Mouse (Mus musculus) embryo, embryonic 10 days (tissue): ENCODE measurements at regions not wholly inside any gene's neighbourhood (a gene's known extent, or its start where the extent isn't known, plus 50 kb on each side); places are given as distances from the start of the nearest gene placed in this dataset.
A peak's percentile ranks its signal among the peaks of the same experiment; 100 is the strongest.
"Not testable (repeated sequence)": the region's sequence is repeated elsewhere in the genome, so short reads cannot be mapped to it uniquely, and the experiment has no call there.

Experiments used
- DNase-seq: peaks from one replicate; pipeline ENCODE4 v3.0.0-alpha.2; 2015; ENCODE audit warnings: low spot score

- peak; percentile 5 for DNase-seq
Observed at GRCm38 (mm10) chr3:18522562-18522961, 574.4 kb downstream of the Cypt12 start.

- no peak for DNase-seq
Observed at GRCm38 (mm10) chr3:18524011-18524410, 575.8 kb downstream of the Cypt12 start.

- DNase-seq = no peak
Observed at GRCm38 (mm10) chr3:18557201-18557600, 609.0 kb downstream of the Cypt12 start.

DNA sequence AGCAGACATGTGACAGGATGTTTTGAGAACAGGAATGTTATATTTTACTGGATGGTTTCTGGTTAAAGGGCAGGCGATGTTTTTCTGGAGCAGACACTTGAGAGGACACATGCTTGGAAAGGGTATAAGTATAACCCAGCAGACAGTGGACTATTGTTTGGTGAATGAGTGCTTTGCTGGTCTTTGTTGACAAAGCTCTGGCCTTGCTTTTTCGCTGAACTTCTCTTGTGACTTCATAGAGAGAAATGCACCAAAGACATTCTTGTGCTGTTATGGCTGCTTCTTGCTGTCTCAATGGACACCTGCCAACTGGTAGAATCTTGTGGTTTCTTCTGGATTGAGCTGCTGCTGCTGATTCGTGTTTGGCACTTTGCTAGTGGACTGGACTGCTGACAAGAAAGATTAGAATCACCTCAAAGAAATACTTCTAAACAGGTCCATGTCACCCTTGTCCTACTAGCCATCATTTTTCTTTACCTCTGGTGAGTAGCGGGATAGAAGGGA lies 612.1 kb downstream of the Cypt12 start:
- no peak for DNase-seq

GRCm38 (mm10) chr3:18580911-18581626 lies 632.9 kb downstream of the Cypt12 start:
- DNase-seq = not testable (repeated sequence)

DNA sequence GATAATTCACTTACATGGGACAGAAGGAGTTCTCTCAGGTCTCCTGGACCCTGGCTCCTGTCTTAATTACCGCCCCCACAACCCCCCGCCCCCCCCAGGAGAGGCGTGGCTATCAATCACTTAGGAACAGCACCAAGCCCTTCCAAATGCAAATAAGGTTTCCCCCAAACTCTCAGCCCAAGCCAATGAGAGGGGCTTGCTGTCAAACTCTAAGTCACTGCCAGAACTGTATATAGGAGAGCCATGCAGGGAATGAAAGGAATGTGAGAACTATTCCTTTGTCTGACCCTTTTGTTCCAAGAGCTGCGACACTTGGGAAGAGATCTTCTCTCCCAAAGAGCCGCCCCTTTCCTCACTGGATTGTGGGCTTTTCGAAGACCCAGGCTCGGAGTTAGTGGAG lies 672.4 kb downstream of the Cypt12 start:
- DNase-seq = no peak

DNA sequence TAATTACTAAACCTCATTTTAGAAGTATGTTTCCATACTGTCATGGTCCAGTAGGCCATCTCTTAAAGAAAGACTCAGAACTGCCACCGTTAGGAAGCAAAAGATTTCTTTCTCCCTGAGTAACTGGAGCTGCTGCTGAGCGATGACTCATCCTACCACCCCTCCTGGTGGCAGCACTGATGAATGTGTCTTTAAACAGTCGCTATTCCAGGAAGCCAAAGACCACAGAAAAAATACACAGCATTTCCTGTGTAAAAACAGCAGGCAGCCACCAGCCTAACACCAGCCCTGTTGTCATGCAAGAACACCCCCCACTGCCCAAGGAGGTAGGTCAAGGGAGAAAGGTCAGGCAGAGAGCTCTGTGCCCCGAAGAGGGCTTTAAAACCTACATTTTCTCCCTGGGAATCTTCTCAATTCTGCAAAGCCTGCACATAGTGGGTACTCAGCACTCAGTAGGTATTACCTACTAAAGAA lies 675.7 kb downstream of the Cypt12 start:
- peak; percentile 86 for DNase-seq

GRCm38 (mm10) chr3:18624381-18625145 lies 676.4 kb downstream of the Cypt12 start:
- peak; percentile 48 for DNase-seq

DNA sequence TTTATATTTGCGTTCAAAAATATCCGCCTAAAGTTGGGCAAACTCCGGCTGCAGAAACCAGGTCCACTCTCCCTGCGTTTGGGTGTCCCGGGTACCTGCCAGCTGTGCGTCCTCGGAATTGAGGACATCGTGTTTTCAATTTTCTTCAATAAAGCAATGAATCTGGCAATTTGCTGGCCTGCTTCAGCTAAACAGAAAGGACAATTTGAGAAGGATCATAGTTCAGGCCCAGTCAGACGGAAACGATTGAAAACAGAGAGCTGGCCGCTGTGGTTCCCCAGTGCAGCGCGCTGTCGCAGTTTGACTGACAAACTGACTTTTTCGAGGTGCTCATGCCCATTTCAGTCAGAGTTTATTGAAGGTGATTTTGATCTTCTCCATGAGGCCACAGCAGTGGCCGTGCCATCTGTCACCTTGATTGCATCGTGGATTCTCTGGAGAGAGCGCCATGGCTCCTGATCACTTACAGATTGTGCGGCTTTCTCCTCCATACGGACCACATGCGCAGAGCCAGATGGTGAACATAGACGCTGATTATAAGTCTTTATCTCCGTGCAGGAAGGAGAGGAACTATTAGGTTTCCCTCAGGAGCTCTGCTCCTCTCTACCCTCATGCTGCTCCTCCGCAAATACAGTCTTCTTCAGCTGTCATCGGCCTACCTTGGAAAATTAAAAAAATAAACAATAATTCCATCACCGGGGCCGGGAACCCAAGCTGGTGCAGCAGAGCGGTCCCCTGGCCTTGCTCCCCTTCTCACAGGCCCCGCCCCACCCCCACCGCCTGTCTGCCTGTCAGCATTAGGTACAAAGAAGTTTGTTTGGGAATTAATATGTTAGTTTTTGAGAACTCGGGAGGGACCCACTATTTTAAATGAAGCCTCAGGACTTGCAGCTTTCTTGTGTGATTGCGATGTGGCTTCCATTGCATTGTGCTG lies 677.5 kb downstream of the Cypt12 start:
- peak; percentile 80 for DNase-seq

DNA sequence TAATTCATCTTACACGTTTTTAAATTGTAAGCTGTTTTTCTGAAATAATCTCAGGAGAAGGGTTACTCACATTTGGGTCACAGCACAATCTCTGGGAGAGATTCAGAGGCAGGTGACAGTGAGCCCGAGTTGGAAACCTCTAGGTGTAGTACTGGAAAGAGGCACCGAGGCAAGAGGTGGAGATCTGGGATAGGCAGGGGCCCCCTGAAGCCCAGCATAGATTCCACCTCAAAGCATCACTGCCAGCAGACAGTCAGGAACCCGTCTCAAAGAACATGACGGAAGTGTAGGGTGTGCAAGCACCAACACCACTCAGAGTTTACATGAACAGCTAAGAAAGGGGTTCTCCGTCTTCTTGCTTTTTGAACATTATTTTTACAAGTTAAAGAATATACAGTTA lies 678.2 kb downstream of the Cypt12 start:
- no peak for DNase-seq

GRCm38 (mm10) chr3:18626820-18627219 lies 678.6 kb downstream of the Cypt12 start:
- peak; percentile 58 for DNase-seq

DNA sequence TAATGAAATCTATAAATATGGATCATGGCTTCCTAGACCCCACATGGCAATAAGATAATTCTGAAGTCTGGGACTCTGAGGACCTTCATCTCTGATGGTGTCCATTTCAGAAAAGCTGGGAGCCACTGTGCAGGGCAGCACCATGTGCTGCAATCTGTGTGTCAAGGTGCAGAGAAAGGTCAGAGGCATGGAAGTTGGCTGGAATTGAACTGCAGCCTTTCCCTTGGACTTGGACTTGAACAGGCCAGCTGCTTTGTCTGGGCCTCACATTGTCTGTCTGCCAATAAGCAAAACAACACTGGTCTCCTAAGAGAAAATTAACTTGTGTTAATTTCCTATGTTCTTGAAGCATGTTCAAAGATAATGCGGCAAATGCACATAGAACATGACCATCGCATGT lies 681.0 kb downstream of the Cypt12 start:
- no peak for DNase-seq

GRCm38 (mm10) chr3:18631601-18632000 lies 683.4 kb downstream of the Cypt12 start:
- DNase-seq = no peak

DNA sequence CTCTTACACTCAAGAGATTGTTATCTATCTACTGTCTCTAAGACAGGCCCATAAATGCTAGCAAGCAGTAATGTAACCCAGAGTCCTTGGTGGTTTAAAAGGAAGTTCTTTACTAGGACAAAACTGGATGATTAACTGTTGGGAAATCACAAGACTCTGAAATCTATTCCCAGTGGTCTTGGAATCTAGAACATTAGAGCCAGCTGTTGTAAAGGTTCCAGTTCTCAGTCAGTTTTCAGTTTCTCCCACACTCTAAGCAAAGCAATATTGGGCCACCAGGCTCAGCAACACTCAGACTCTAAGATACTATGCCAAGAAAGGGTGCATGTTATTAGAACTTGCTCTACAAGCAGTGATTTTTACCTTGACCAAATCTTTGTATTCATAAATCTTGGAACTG lies 686.6 kb downstream of the Cypt12 start:
- no peak for DNase-seq

DNA sequence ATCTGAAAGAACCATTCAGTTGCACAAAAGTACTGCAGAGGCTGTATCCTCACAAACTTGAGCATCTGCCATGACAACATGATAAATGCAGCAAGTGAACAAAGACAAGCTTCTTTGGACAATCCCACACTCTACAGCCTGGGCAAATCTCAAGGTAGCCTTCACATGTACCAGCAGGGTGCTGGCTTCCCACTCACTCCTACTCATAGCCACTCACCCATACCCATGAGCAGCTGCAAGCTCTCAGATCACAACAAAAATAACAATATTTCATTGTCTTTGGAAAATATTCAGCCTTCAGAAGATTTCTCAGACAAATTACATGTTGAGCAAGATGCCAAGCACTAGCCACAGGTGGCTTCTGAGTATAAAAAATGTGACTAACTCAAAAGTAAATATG lies 689.3 kb downstream of the Cypt12 start:
- no peak for DNase-seq

DNA sequence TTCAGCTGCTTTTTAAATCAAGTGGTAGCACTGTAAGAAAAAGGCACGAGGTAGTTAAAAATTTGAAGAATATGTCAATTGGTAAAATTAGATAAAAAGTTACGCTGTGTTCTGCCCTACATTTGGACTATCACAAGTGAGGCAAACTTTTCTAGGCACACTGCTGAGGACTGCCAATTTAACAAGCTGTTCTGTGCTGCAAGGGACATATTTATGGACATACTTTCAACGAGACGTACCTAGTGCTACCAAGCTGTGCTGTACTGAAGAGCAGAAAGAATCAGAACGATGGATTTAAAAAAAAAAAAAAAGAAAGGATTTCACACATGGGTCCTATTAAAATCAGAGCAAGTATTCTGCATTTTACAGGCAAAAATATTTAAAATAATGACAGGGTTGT lies 692.1 kb downstream of the Cypt12 start:
- DNase-seq = no peak

GRCm38 (mm10) chr3:18641688-18642087 lies 693.5 kb downstream of the Cypt12 start:
- no peak for DNase-seq

DNA sequence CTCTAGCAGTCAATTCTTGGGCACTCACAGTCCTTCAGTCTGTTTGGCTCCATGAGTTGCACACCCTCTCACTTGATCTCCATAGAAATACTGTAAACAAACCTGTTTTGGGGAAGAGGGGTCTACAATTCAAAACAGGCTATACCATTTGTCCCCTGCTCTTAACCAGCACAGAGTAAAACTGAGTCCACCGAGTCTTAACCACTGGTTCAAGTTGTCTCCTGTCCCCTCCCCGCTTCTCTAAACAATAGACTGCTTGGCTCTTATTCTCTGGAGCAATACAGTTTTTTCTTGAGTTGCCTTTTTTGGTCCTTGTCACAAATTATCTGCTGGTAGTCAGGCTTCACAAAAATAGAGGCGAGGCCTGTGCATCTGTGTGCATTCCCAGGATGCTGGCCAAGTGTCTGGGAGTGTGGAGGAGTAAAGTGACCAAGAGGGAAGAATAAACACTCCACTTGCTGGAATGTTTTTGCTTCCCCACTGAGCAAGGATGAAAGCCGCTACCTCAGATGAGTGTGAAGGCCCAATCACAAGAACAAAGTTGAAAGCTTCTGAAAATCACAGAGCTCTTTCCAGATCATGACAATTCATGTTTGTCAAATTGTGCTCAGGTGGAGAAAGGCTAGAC lies 695.3 kb downstream of the Cypt12 start:
- DNase-seq = no peak

DNA sequence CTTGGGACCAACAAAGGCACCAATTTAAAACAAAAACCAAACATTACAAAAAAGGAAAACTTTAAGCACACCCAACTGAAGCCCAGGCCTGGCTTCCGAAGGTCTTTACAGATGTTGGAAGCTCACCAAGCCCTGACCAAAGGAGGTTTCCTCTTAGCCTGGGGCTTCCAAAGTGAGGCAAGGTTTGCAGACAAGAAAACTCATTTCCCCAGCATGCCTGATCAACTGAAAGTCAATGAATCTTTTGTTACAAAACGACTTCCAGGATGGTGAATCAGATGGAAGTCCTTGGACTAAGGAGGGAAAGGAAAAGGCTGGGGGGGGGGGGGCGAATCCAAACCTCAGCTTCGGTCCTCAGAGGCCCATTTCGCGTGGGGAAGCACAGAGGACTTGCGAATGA lies 697.3 kb downstream of the Cypt12 start:
- no peak for DNase-seq

- DNase-seq = no peak
Observed at GRCm38 (mm10) chr3:18645927-18646326, 697.7 kb downstream of the Cypt12 start.

DNA sequence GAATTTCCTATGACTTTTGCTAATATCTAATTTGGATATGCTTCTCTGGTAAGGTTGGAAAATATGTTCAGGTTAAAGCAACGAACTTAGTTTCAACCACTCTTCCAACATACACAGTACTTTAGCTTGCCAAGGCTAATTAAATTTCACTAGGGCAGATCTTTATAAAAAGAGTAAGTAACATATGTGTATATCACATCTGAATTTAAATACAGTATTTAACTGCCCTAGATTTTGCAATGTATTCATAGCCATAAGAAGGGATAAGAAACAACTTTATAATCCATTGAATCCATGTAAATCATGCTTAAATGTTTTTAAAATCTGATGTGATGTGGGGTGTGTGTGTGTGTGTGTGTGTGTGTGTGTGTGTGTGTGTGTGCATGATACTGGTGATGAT lies 705.3 kb downstream of the Cypt12 start:
- DNase-seq = no peak

DNA sequence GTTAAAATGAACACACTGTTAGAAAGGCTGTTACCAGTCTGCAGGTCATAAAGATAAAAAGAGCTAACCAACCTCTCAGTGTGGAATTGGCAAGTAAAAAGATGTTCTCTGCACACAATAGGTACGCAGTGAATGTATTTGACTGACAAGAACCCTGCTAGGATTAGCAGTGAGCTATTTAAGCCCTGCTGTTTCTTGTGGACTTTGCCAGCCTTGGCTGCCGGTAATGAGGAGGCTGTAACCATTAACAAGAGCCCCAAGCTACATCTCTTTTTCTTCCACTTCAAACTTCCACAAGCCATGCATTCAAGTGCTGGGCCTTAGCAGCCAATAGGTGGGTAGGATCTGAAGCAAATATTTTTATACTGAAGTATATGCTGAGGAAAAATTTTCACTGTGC lies 717.5 kb downstream of the Cypt12 start:
- peak; percentile 13 for DNase-seq
